Mouse (Mus musculus) liver, embryonic 14.5 days (tissue): Measurements from ENCODE around the gene R3hdm2.

ENCODE experiments used
- CTCF ChIP-seq: IDR thresholded peaks from 2 replicates; pipeline ENCODE4 v1.5.1; 2016; ENCODE audit warnings: antibody characterized with exemption, low read depth, control low read depth
- EP300 ChIP-seq: IDR thresholded peaks from 2 replicates; pipeline ENCODE4 v1.6.1; 2016; ENCODE audit warnings: antibody characterized with exemption, low read depth

- no peak for TF ChIP-seq CTCF
- no peak for TF ChIP-seq EP300
These were observed 27.3 kb downstream of the R3hdm2 start for GRCm38 (mm10) chr10:127407391-127407790.
